Mouse (Mus musculus): ENCODE measurements around the gene Cldn16.

DNA sequence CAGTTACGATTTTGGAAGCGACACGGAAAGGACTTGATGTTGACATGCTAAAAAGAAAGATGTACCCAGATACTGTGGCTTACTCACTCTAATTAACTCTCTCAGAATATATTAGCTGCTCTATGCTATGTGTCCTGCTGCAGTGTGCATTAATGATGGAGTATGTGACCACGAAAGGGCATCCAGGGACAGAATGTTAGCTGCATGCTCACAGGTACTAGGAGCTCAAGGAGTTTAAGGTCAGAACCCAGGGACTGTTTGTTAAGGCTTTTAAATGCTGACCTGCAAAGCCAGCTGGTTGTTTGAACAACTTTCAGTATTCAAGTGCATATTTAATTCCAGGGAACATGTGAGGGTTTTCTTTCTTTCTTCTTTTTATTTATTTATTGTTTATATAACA is 63.7 kb downstream of the Cldn16 start, which contains the start of gene Tmem207:
- TF ChIP-seq CTCF (conservative IDR thresholded peaks at IDR 0.05; ENCODE audit: low read length) = no peak
- TF ChIP-seq NANOG (IDR thresholded peaks at IDR 0.05; ENCODE audit: borderline replicate concordance, low read length) = no peak
- no peak for TF ChIP-seq POU5F1 (IDR thresholded peaks at IDR 0.05; ENCODE audit: borderline replicate concordance, low read length)

Measured in E14TG2a.4 (cell line).